Mouse (Mus musculus) ES-Bruce4 (cell line): ENCODE measurements around the gene Snca. TPM values are rescaled to one million over a fixed set of nuclear protein-coding genes. Genes with fewer than 3 reads are reported as not detected.
A peak's percentile ranks its signal among the peaks of the same experiment; 100 is the strongest.

Source experiments
- H3K27ac ChIP-seq: 2 replicates; pipeline ENCODE4 v1.5.1; 2012; ENCODE audit warnings: low read length, inconsistent platforms; ENCODE audit not compliant: insufficient read depth
- H3K27me3 ChIP-seq: 2 replicates; pipeline ENCODE4 v1.6.1; 2012; ENCODE audit warnings: mild to moderate bottlenecking, low read length, inconsistent platforms; ENCODE audit not compliant: control insufficient read depth, poor library complexity, insufficient read depth, severe bottlenecking
- H3K36me3 ChIP-seq: 2 replicates; pipeline ENCODE4 v1.6.1; 2012; ENCODE audit warnings: inconsistent platforms, mild to moderate bottlenecking, low read length, moderate library complexity; ENCODE audit not compliant: control insufficient read depth, poor library complexity, insufficient read depth, severe bottlenecking
- H3K4me1 ChIP-seq: one replicate; pipeline ENCODE4 v1.8.1; 2011; ENCODE audit warnings: low read length; ENCODE audit not compliant: control insufficient read depth, insufficient read depth
- H3K4me3 ChIP-seq: 2 replicates; pipeline ENCODE4 v1.5.1; 2011; ENCODE audit warnings: low read depth, mild to moderate bottlenecking, low read length
- H3K9ac ChIP-seq: 2 replicates; pipeline ENCODE4 v1.6.1; 2012; ENCODE audit warnings: low read depth, mild to moderate bottlenecking, inconsistent platforms; ENCODE audit not compliant: poor library complexity, severe bottlenecking
- H3K9me3 ChIP-seq: replicated peaks from 2 replicates; pipeline ENCODE4 v1.6.1; 2012; ENCODE audit warnings: mild to moderate bottlenecking, low read length, inconsistent platforms; ENCODE audit not compliant: control insufficient read depth, poor library complexity, insufficient read depth, severe bottlenecking
- CTCF ChIP-seq: IDR thresholded peaks from one replicate; pipeline ENCODE4 v1.8.1; 2011; ENCODE audit warnings: low read depth, low read length
- EP300 ChIP-seq: IDR thresholded peaks from 2 replicates; pipeline ENCODE4 v1.6.1; 2011; ENCODE audit warnings: low read depth, low read length; ENCODE audit not compliant: insufficient read depth
- POLR2A ChIP-seq: IDR thresholded peaks from one replicate; pipeline ENCODE4 v1.8.1; 2011; ENCODE audit warnings: low read length; ENCODE audit not compliant: insufficient read depth
- polyA plus RNA-seq: library from polyadenylated mRNA; stranded (reverse); fragments of >200 nt; gene quantifications from 2 replicates; pipeline ENCODE4 v1.2.4, GENCODE M21; 2011; ENCODE audit warnings: low read depth; ENCODE audit not compliant: missing spikeins, insufficient read depth, insufficient read length

Snca gene
- polyA plus RNA-seq: 0.70 TPM in 1 of 2 replicates, not detected in the other

GRCm38 (mm10) chr6:60829282-60829891 lies at the start of gene Snca:
Gene Snca, minus strand, starts transcription at chr6:60829855.
- no peaks in the 10 kb centered on the region for H3K4me1 ChIP-seq
- H3K27me3 ChIP-seq: peaks cover 5% of the 10 kb centered on the region
- no peaks in the 10 kb centered on the region for H3K9me3 ChIP-seq
- H3K27ac ChIP-seq: no peak within 1 kb of the TSS
- 0 out of 2 replicates have a peak within 1 kb of the TSS, but pooled peaks have one; percentile 1 for H3K9ac ChIP-seq
- TF ChIP-seq CTCF (no peak), POLR2A (no peak), EP300 (no peak)
- H3K4me3 ChIP-seq: peak within 1 kb of the TSS; percentile 29
- no peaks in the 10 kb centered on the region for H3K36me3 ChIP-seq

DNA sequence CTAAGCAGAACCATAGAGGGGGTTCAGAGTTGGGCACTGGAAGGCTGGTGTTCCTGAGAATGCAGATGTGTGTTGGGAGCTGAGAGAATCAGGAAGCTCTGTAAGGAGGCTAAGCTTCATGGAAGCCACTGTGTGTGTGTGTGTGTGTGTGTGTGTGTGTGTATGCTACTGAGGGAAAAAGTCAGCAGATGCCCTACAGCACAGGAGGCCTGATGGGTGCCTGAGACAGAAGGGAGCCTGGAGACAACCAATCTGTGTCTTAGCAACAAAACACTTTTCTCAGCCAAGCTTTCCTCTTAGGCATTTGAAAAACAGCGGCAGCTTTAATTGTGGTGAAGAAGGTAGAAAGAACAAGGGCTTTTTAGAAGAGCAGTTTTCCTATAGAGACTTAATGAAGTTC lies 40.5 kb upstream of the Snca start:
- H3K4me3 ChIP-seq: no peak overlapping the region
- no peak overlapping the region for H3K9ac ChIP-seq
- H3K9me3 ChIP-seq: no peaks in the 10 kb centered on the region
- no peak for TF ChIP-seq CTCF
- no peak for TF ChIP-seq POLR2A
- TF ChIP-seq EP300: no peak
- no peaks in the 10 kb centered on the region for H3K4me1 ChIP-seq
- no peaks in the 10 kb centered on the region for H3K27me3 ChIP-seq
- H3K36me3 ChIP-seq: no peaks in the 10 kb centered on the region
- H3K27ac ChIP-seq: no peak overlapping the region

- no peak overlapping the region for H3K4me3 ChIP-seq
- no peak overlapping the region for H3K27ac ChIP-seq
- H3K27me3 ChIP-seq: no peaks in the 10 kb centered on the region
- H3K36me3 ChIP-seq: no peaks in the 10 kb centered on the region
- H3K9me3 ChIP-seq: no peaks in the 10 kb centered on the region
- H3K9ac ChIP-seq: no peak overlapping the region
- no peaks in the 10 kb centered on the region for H3K4me1 ChIP-seq
- TF ChIP-seq EP300 (no peak), CTCF (no peak), POLR2A (no peak)
Measured at GRCm38 (mm10) chr6:60856599-60856998, 26.9 kb upstream of the Snca start.

DNA sequence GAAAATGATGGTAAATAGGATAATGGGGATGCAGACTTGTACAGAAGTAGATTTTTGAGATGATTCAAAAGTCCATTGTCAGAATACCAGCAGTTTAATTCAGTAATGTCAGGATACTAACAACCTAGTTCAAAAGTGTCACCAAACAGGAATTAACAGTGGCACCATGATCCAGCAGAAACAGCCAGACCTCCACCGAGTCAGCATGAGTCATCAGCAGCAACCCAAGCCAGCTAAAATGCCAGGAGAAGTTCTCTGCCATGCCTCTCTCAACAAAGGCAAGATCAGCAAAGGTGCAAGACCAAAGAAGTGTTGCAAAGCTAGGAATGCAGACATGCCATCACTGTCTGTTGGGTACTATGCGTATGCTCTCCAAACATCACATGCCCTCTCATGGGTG lies 22.0 kb upstream of the Snca start:
- Histone ChIP-seq H3K9me3 (no peaks in the 10 kb centered on the region), H3K9ac (no peak overlapping the region), H3K27ac (no peak overlapping the region), H3K4me1 (no peaks in the 10 kb centered on the region), H3K4me3 (no peak overlapping the region), H3K27me3 (no peaks in the 10 kb centered on the region), H3K36me3 (no peaks in the 10 kb centered on the region)
- TF ChIP-seq CTCF: no peak
- no peak for TF ChIP-seq EP300
- no peak for TF ChIP-seq POLR2A

DNA sequence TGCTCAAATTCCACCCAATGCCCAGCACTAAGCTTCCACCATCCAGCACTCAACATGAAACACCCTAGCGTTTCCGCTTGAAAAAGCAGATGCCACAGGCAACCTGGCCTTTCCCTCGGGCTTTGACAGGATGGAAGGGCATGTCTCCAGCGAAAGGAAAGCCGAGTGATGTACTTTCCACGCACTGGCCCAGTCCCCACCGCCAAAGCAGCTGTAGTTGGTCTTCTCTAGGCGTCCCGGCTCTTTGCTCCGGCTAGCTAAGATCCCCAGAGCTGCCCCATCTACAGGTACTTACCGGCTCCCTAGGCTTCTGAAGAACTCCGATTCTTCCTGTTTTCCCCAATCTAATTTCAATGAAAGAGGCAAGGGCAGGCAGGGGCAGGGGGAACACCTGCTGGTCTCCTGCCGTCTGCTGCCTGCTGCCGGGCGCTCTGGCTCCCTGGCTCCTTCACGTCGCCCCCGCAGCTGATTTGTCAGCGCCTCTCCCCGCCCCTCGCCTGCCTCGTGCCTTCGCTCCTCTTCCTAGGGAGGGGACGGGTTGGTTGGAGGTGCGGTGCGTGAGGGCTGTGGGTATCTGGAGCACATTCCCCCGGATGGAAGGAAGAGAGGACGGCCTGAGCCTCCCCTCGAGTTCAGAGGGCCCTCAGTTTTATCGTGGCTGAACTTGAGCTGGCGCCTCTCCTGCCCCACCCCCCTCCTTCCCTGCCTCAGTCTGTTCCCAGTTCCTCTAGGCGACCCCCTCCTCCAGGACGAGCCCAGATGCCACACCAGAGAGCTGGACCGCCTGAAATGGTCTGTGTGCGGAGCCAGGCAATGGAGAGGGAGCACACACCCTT lies 1.0 kb downstream of the Snca start:
- Histone ChIP-seq H3K4me3 (peak overlapping the region; percentile 29), H3K27me3 (peaks cover 5% of the 10 kb centered on the region), H3K9me3 (no peaks in the 10 kb centered on the region), H3K4me1 (no peaks in the 10 kb centered on the region), H3K27ac (no peak overlapping the region), H3K9ac (0 out of 2 replicates have a peak overlapping the region, but pooled peaks have one; percentile 1), H3K36me3 (no peaks in the 10 kb centered on the region)
- no peak for TF ChIP-seq EP300
- no peak for TF ChIP-seq POLR2A
- TF ChIP-seq CTCF: no peak

GRCm38 (mm10) chr6:60828047-60828428 lies 1.6 kb downstream of the Snca start:
- H3K27me3 ChIP-seq: peaks cover 5% of the 10 kb centered on the region
- H3K36me3 ChIP-seq: no peaks in the 10 kb centered on the region
- no peak overlapping the region for H3K9ac ChIP-seq
- H3K4me3 ChIP-seq: peak overlapping the region; percentile 29; the same call in 1 of the 2 replicates
- H3K27ac ChIP-seq: no peak overlapping the region
- TF ChIP-seq POLR2A: no peak
- no peak for TF ChIP-seq CTCF
- TF ChIP-seq EP300: no peak
- no peaks in the 10 kb centered on the region for H3K4me1 ChIP-seq
- no peaks in the 10 kb centered on the region for H3K9me3 ChIP-seq
